Mouse (Mus musculus) lung, embryonic 16.5 days (tissue): ENCODE results near the gene Gm49394. TPM values are rescaled to one million over a fixed set of nuclear protein-coding genes. Genes with fewer than 3 reads are reported as not detected.

Experiments used
- ATAC-seq: fragments of 200-750 bp; cut with Nextera tagmentation; 2 replicates; pipeline ENCODE4 v1.8.0; 2017; ENCODE audit warnings: low read depth, mild to moderate bottlenecking, moderate library complexity
- H3K27ac ChIP-seq: fragments of 300-500 bp; sonication (generic); 2 replicates; pipeline ENCODE4 v1.5.1; 2014; ENCODE audit warnings: mild to moderate bottlenecking, control low read depth, low read length
- H3K27me3 ChIP-seq: fragments of 300-500 bp; sonication (generic); 2 replicates; pipeline ENCODE4 v1.6.1; 2014; ENCODE audit warnings: low read depth, low read length, mixed read lengths; ENCODE audit not compliant: control insufficient read depth, insufficient read depth
- H3K36me3 ChIP-seq: fragments of 300-500 bp; sonication (generic); 2 replicates; pipeline ENCODE4 v1.6.1; 2014; ENCODE audit warnings: low read length; ENCODE audit not compliant: control insufficient read depth, insufficient read depth
- H3K4me1 ChIP-seq: fragments of 300-500 bp; sonication (generic); replicated peaks from 2 replicates; pipeline ENCODE4 v1.6.1; 2014; ENCODE audit warnings: low read length, mixed read lengths; ENCODE audit not compliant: control insufficient read depth, insufficient read depth
- H3K4me2 ChIP-seq: fragments of 300-500 bp; sonication (generic); 2 replicates; pipeline ENCODE4 v1.6.1; 2014; ENCODE audit warnings: low read depth, low read length, control low read depth
- H3K4me3 ChIP-seq: fragments of 300-500 bp; sonication (generic); 2 replicates; pipeline ENCODE4 v1.5.1; 2014; ENCODE audit warnings: mild to moderate bottlenecking, low read length, control low read depth
- H3K9ac ChIP-seq: fragments of 300-500 bp; sonication (generic); 2 replicates; pipeline ENCODE4 v1.6.1; 2014; ENCODE audit warnings: low read length, control low read depth
- H3K9me3 ChIP-seq: fragments of 300-500 bp; sonication (generic); 2 replicates; pipeline ENCODE4 v1.6.1; 2016; ENCODE audit warnings: low read length; ENCODE audit not compliant: control insufficient read depth
- WGBS: fragments of 180-500 bp; shearing (Covaris S2); extraction: QIAGEN DNeasy Blood & Tissue Kit; methylation state at CpG from one replicate; pipeline ENCODE4 v1.1.7; 2014; 5-methylcytosine and 5-hydroxymethylcytosine counted together
- polyA plus RNA-seq: library from polyadenylated mRNA; unstranded; fragments of >200 nt; fragmentation: Nextera tagmentation; extraction: Ambion mirVana; gene quantifications from 2 replicates; pipeline ENCODE4 v1.2.1, GENCODE M21; 2015

Gm49394 gene
- polyA plus RNA-seq, 1 experiment from 2014 or later: not detected

DNA sequence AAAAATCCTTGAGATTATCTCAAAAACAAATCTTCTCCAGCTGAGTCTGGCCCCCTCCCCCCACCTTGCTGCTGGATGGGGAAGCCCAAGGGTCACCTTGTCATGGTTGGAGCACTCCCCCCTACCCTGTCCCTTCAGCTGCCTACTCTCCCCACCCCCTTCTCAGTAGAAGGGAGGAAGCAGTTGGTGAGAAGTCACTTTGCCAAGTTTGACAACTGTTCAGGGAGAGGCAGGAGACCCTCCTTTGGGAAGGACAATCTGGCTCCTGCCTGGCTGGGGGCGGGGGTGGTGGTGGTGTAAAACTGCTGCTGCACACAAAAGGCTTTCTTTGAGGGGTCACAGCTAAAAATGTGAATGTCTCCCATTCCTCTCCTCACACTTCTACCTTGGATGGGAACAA is 1.4 kb downstream of the Gm49394 start:
- H3K4me3 ChIP-seq: no peak overlapping the region
- H3K9ac ChIP-seq: no peak overlapping the region
- no peak overlapping the region for H3K4me2 ChIP-seq
- no peak overlapping the region for H3K27ac ChIP-seq
- H3K4me1 ChIP-seq: peaks cover 3% of the 10 kb centered on the region; the same call in 1 of the 2 replicates
- H3K36me3 ChIP-seq: peaks cover 6% of the 10 kb centered on the region; the same call in 1 of the 2 replicates
- peaks cover 30% of the 10 kb centered on the region for H3K27me3 ChIP-seq
- H3K9me3 ChIP-seq: peaks cover 25% of the 10 kb centered on the region
- no peak for ATAC-seq
- 93% methylated on average over 1 of the region's 1 CpGs for WGBS

GRCm38 (mm10) chr7:142667521-142667920 is 2.2 kb downstream of the Gm49394 start:
- Histone ChIP-seq H3K4me3 (no peak overlapping the region), H3K36me3 (peaks cover 6% of the 10 kb centered on the region; the same call in 1 of the 2 replicates), H3K9me3 (peaks cover 25% of the 10 kb centered on the region), H3K4me2 (no peak overlapping the region), H3K4me1 (peaks cover 3% of the 10 kb centered on the region; the same call in 1 of the 2 replicates), H3K9ac (0 out of 2 replicates have a peak overlapping the region, but pooled peaks have one; percentile 5), H3K27me3 (peaks cover 38% of the 10 kb centered on the region), H3K27ac (no peak overlapping the region)
- no peak for ATAC-seq
- 91% methylated on average over 18 of the region's 18 CpGs for WGBS

GRCm38 (mm10) chr7:142666659-142667058 is 3.1 kb downstream of the Gm49394 start, which contains the start of gene Igf2:
Gene Igf2 (minus strand): TSS chr7:142666816.
- no peak within 1 kb of the TSS for H3K4me3 ChIP-seq
- H3K9ac ChIP-seq: 0 out of 2 replicates have a peak within 1 kb of the TSS, but pooled peaks have one; percentile 5
- peaks cover 43% of the 10 kb centered on the region for H3K27me3 ChIP-seq
- H3K9me3 ChIP-seq: peaks cover 23% of the 10 kb centered on the region
- peak; percentile 52 for ATAC-seq
- H3K27ac ChIP-seq: no peak within 1 kb of the TSS
- H3K4me2 ChIP-seq: no peak within 1 kb of the TSS
- WGBS: 48% methylated on average over 2 of the region's 2 CpGs
- H3K4me1 ChIP-seq: peaks cover 3% of the 10 kb centered on the region; the same call in 1 of the 2 replicates
- H3K36me3 ChIP-seq: peaks cover 6% of the 10 kb centered on the region; the same call in 1 of the 2 replicates

- ATAC-seq: no peak
- Histone ChIP-seq H3K9ac (no peak overlapping the region), H3K27me3 (peaks cover 48% of the 10 kb centered on the region), H3K27ac (no peak overlapping the region), H3K4me3 (no peak overlapping the region), H3K36me3 (peaks cover 6% of the 10 kb centered on the region; the same call in 1 of the 2 replicates), H3K4me1 (peaks cover 3% of the 10 kb centered on the region; the same call in 1 of the 2 replicates), H3K4me2 (no peak overlapping the region), H3K9me3 (peaks cover 18% of the 10 kb centered on the region)
- whole genome bisulfite sequencing: 73% methylated on average over 4 of the region's 4 CpGs
Observed at GRCm38 (mm10) chr7:142666109-142666508, 3.6 kb downstream of the Gm49394 start.

- H3K4me2 ChIP-seq: no peak overlapping the region
- WGBS: 66% methylated on average over 5 of the region's 5 CpGs
Observed at GRCm38 (mm10) chr7:142665364-142665763, 4.4 kb downstream of the Gm49394 start.

DNA sequence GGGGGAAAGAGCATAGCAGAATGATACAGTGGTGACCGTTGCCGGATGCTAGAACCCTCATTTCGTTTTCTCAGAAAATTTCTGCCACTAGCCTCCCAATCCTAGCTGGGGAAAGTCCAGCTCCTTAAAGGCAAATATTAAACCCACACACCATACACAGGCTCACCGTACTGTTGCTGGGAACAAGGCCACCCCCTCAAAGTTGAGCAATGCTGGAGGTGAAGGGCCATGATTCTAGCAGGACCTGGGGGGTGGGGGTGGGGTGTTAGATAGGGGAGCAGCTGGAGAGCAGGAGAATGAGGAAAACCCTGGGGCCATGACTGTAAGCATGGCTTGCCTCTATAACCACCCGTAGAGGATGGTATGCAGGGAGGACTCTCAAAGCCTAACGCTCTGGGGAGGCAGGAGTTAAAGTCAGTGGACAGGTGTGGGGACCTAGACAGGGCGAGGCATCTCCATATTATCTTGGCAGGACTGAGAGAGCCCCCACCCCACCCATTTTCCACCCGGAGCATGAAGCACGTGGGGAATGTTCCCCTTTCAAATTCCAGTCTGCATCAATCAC is 5.2 kb downstream of the Gm49394 start:
- Histone ChIP-seq H3K4me2 (peak overlapping the region; percentile 63), H3K27me3 (peaks cover 63% of the 10 kb centered on the region), H3K9me3 (peaks cover 6% of the 10 kb centered on the region; the same call in 1 of the 2 replicates), H3K36me3 (peaks cover 3% of the 10 kb centered on the region; the same call in 1 of the 2 replicates), H3K27ac (no peak overlapping the region), H3K4me1 (peaks cover 12% of the 10 kb centered on the region), H3K4me3 (peak overlapping the region; percentile 44), H3K9ac (no peak overlapping the region)
- ATAC-seq: no peak
- 10% methylated on average over 9 of the region's 9 CpGs for WGBS

More at GRCm38 (mm10) chr7:142665364-142665763, 4.4 kb downstream of the Gm49394 start:
- peaks cover 14% of the 10 kb centered on the region for H3K9me3 ChIP-seq
- peaks cover 3% of the 10 kb centered on the region; the same call in 1 of the 2 replicates for H3K4me1 ChIP-seq
- peaks cover 55% of the 10 kb centered on the region for H3K27me3 ChIP-seq
- H3K27ac ChIP-seq: no peak overlapping the region
- H3K9ac ChIP-seq: no peak overlapping the region
- no peak for ATAC-seq
- H3K36me3 ChIP-seq: peaks cover 5% of the 10 kb centered on the region; the same call in 1 of the 2 replicates
- H3K4me3 ChIP-seq: no peak overlapping the region

- ATAC-seq: no peak
- Histone ChIP-seq H3K27me3 (peaks cover 69% of the 10 kb centered on the region), H3K9ac (peak overlapping the region; percentile 64), H3K4me1 (peaks cover 13% of the 10 kb centered on the region), H3K36me3 (peaks cover 3% of the 10 kb centered on the region; the same call in 1 of the 2 replicates), H3K9me3 (peaks cover under 1% of the 10 kb centered on the region; the same call in 1 of the 2 replicates), H3K27ac (no peak overlapping the region), H3K4me2 (peak overlapping the region; percentile 63), H3K4me3 (peak overlapping the region; percentile 44)
- under 1% methylated on average over 51 of the region's 53 CpGs for WGBS
Observed at GRCm38 (mm10) chr7:142663931-142664421, 5.8 kb downstream of the Gm49394 start.

DNA sequence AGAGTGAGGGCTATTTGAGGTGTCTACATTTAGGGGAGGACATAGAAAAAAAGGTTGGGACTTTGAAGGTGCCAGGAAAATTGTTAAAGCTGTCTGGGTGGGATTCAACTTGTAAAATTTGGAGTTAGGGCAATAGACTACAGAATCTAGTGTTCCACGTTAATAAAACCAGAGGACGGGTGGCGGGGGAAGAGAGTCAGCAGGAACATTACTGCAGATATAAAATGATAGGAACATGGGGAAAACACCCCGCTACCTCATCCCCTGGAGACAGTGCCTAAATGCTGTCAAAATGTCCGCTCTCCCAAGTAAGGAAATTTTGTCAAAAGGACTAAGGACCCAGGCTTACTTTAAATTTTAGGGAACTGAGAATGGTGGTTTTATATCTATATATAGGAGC is 6.6 kb downstream of the Gm49394 start:
- 42% methylated on average over 5 of the region's 5 CpGs for WGBS
- peaks cover 16% of the 10 kb centered on the region for H3K4me1 ChIP-seq
- H3K9me3 ChIP-seq: no peaks in the 10 kb centered on the region
- H3K27ac ChIP-seq: no peak overlapping the region
- no peak for ATAC-seq
- peak overlapping the region; percentile 63; the same call in 1 of the 2 replicates for H3K4me2 ChIP-seq
- H3K36me3 ChIP-seq: peaks cover 3% of the 10 kb centered on the region; the same call in 1 of the 2 replicates
- peaks cover 75% of the 10 kb centered on the region for H3K27me3 ChIP-seq
- H3K9ac ChIP-seq: no peak overlapping the region
- no peak overlapping the region for H3K4me3 ChIP-seq

GRCm38 (mm10) chr7:142661811-142662210 is 7.9 kb downstream of the Gm49394 start:
- H3K9ac ChIP-seq: peak overlapping the region; percentile 80; the same call in 1 of the 2 replicates
- peaks cover 87% of the 10 kb centered on the region for H3K27me3 ChIP-seq
- H3K27ac ChIP-seq: no peak overlapping the region
- no peaks in the 10 kb centered on the region for H3K9me3 ChIP-seq
- no peaks in the 10 kb centered on the region for H3K36me3 ChIP-seq
- ATAC-seq: no peak
- H3K4me2 ChIP-seq: peak overlapping the region; percentile 76
- H3K4me1 ChIP-seq: peaks cover 21% of the 10 kb centered on the region
- peak overlapping the region; percentile 56 for H3K4me3 ChIP-seq
